In genomic region chr11:115746762-115747161, GRCm38 (mm10) we compare ENCODE assay signal across 7 mouse cellular contexts. TPM values are rescaled to one million over a fixed set of nuclear protein-coding genes. Genes with fewer than 3 reads are reported as not detected.
DNase-seq lines count a peak whose midpoint lies in the region; ATAC-seq lines count a peak whose summit lies in the region.

No protein-coding gene starts in this region.

- peak overlapping the region; percentile 43; the same call in 1 of the 2 replicates for H3K4me2 ChIP-seq in liver, embryonic 11.5 days
- peak overlapping the region; percentile 49 for H3K4me2 ChIP-seq in hindbrain, embryonic 16.5 days (ENCODE audit: low read length)
- peak overlapping the region; percentile 52 for H3K4me2 ChIP-seq in neural tube, embryonic 15.5 days

- DNase-seq in liver, embryonic 11.5 days (ENCODE audit: low spot score), result no peak
- DNase-seq in liver, result no peak
- no peak for DNase-seq in layer of hippocampus, postnatal 36 days
- no peak for DNase-seq in left cerebral cortex, postnatal 10 days (ENCODE audit: extremely low spot score in 1 of 2, low spot score in 2 of 2)

- ATAC-seq in liver, embryonic 11.5 days (replicated peaks; ENCODE audit: low FRiP score), result no peak
- ATAC-seq in activated CD4-positive, CD25-positive, alpha-beta regulatory T cell, adult 4 months, result peak; percentile 50
- no peak for ATAC-seq in hindbrain, embryonic 16.5 days
- ATAC-seq in neural tube, embryonic 15.5 days (ENCODE audit: low FRiP score), result no peak

- H3K9me3 ChIP-seq in liver, embryonic 11.5 days (ENCODE audit: control insufficient read depth, low read length), result no peaks in the 10 kb centered on the region
- H3K9me3 ChIP-seq in hindbrain, embryonic 16.5 days (ENCODE audit: control insufficient read depth, low read length), result no peaks in the 10 kb centered on the region
- H3K9me3 ChIP-seq in neural tube, embryonic 15.5 days (replicated peaks), result no peaks in the 10 kb centered on the region

- no peak overlapping the region for H3K9ac ChIP-seq in liver, embryonic 11.5 days (ENCODE audit: low read depth, low read length)
- no peak overlapping the region for H3K9ac ChIP-seq in hindbrain, embryonic 16.5 days (ENCODE audit: low read depth, low read length)
- 0 out of 2 replicates have a peak overlapping the region, but pooled peaks have one; percentile 12 for H3K9ac ChIP-seq in neural tube, embryonic 15.5 days (replicated peaks)

- intact Hi-C loops in left cerebral cortex, postnatal 10 days (cut with DNase I), result no loop called here

- no peaks in the 10 kb centered on the region for H3K36me3 ChIP-seq in liver, embryonic 11.5 days (ENCODE audit: control insufficient read depth, insufficient read depth, low read length)
- H3K36me3 ChIP-seq in hindbrain, embryonic 16.5 days (ENCODE audit: control insufficient read depth, insufficient read depth, low read length), result no peaks in the 10 kb centered on the region
- no peaks in the 10 kb centered on the region for H3K36me3 ChIP-seq in neural tube, embryonic 15.5 days

- no peaks in the 10 kb centered on the region for H3K27me3 ChIP-seq in liver, embryonic 11.5 days (replicated peaks; ENCODE audit: control insufficient read depth, insufficient read depth, low read length)
- H3K27me3 ChIP-seq in hindbrain, embryonic 16.5 days (replicated peaks; ENCODE audit: control insufficient read depth, insufficient read depth, low read length), result no peaks in the 10 kb centered on the region
- H3K27me3 ChIP-seq in neural tube, embryonic 15.5 days (replicated peaks), result no peaks in the 10 kb centered on the region

- H3K4me3 ChIP-seq in liver, embryonic 11.5 days (ENCODE audit: low read depth, low read length), result no peak overlapping the region
- H3K4me3 ChIP-seq in hindbrain, embryonic 16.5 days (ENCODE audit: low read length), result no peak overlapping the region
- no peak overlapping the region for H3K4me3 ChIP-seq in neural tube, embryonic 15.5 days (replicated peaks)

- WGBS in liver, embryonic 11.5 days, result 33% methylated on average over 8 of the region's 8 CpGs
- 50% methylated on average over 8 of the region's 8 CpGs for WGBS in hindbrain, embryonic 16.5 days
- whole genome bisulfite sequencing in neural tube, embryonic 15.5 days, result 60% methylated on average over 8 of the region's 8 CpGs

- no peak overlapping the region for H3K27ac ChIP-seq in liver, embryonic 11.5 days (ENCODE audit: low read depth, low read length)
- no peak overlapping the region for H3K27ac ChIP-seq in hindbrain, embryonic 16.5 days (ENCODE audit: low read depth, low read length)
- no peak overlapping the region for H3K27ac ChIP-seq in neural tube, embryonic 15.5 days (replicated peaks)

- peaks cover 8% of the 10 kb centered on the region for H3K4me1 ChIP-seq in liver, embryonic 11.5 days (replicated peaks; ENCODE audit: control insufficient read depth, insufficient read depth, low read length)
- H3K4me1 ChIP-seq in hindbrain, embryonic 16.5 days (ENCODE audit: control insufficient read depth, insufficient read depth, low read depth, low read length), result no peaks in the 10 kb centered on the region; the same call in 1 of the 2 replicates
- 0 out of 2 replicates have a peak, but pooled peaks cover 5% of the 10 kb centered on the region for H3K4me1 ChIP-seq in neural tube, embryonic 15.5 days

RNA-seq across cellular contexts. Expression of gene Tmem94, which starts 18.5 kb away (rescaled TPM):
- polyA plus RNA-seq in liver, embryonic 11.5 days (2014; fragmentation: Nextera tagmentation; extraction: Ambion mirVana), result 14.1 and 14.4 TPM in 2 replicates
- 10 to 100 TPM in 1 of 2 experiments, 1 to 10 TPM in 1; 9.2 to 14.6 TPM for polyA plus RNA-seq in activated CD4-positive, CD25-positive, alpha-beta regulatory T cell, adult 4 months (2017; shearing (Covaris generic))
- polyA plus RNA-seq in hindbrain, embryonic 16.5 days (2015; fragmentation: Nextera tagmentation; extraction: Ambion mirVana), result 22.0 and 29.0 TPM in 2 replicates
- polyA plus RNA-seq in neural tube, embryonic 15.5 days (2015; fragmentation: Nextera tagmentation; extraction: Ambion mirVana), result 20.3 and 21.2 TPM in 2 replicates
- 10 to 100 TPM; 49.6 to 50.1 TPM for total RNA-seq in layer of hippocampus, postnatal 36 days (2021)
- total RNA-seq in left cerebral cortex, postnatal 10 days (2021), result 10 to 100 TPM; 37.7 to 40.0 TPM

RNA-seq across cellular contexts. Expression of gene Grb2, which starts 38.4 kb away (rescaled TPM):
- 47.2 and 52.8 TPM in 2 replicates for polyA plus RNA-seq in liver, embryonic 11.5 days (2014; fragmentation: Nextera tagmentation; extraction: Ambion mirVana)
- 10 to 100 TPM; 28.3 to 34.4 TPM for polyA plus RNA-seq in activated CD4-positive, CD25-positive, alpha-beta regulatory T cell, adult 4 months (2017; shearing (Covaris generic))
- 183 and 193 TPM in 2 replicates for polyA plus RNA-seq in hindbrain, embryonic 16.5 days (2015; fragmentation: Nextera tagmentation; extraction: Ambion mirVana)
- 192 and 194 TPM in 2 replicates for polyA plus RNA-seq in neural tube, embryonic 15.5 days (2015; fragmentation: Nextera tagmentation; extraction: Ambion mirVana)
- 100 to 1,000 TPM; 181 to 192 TPM for total RNA-seq in layer of hippocampus, postnatal 36 days (2021)
- total RNA-seq in left cerebral cortex, postnatal 10 days (2021), result 100 to 1,000 TPM; 183 to 193 TPM
